Mouse (Mus musculus) yolk sac, embryonic 10.5 days (tissue): ENCODE results near the gene St7l.

Experiments
- DNase-seq: peaks from one replicate; pipeline ENCODE4 v3.0.0-alpha.2; 2017; ENCODE audit warnings: low spot score

St7l gene

DNA sequence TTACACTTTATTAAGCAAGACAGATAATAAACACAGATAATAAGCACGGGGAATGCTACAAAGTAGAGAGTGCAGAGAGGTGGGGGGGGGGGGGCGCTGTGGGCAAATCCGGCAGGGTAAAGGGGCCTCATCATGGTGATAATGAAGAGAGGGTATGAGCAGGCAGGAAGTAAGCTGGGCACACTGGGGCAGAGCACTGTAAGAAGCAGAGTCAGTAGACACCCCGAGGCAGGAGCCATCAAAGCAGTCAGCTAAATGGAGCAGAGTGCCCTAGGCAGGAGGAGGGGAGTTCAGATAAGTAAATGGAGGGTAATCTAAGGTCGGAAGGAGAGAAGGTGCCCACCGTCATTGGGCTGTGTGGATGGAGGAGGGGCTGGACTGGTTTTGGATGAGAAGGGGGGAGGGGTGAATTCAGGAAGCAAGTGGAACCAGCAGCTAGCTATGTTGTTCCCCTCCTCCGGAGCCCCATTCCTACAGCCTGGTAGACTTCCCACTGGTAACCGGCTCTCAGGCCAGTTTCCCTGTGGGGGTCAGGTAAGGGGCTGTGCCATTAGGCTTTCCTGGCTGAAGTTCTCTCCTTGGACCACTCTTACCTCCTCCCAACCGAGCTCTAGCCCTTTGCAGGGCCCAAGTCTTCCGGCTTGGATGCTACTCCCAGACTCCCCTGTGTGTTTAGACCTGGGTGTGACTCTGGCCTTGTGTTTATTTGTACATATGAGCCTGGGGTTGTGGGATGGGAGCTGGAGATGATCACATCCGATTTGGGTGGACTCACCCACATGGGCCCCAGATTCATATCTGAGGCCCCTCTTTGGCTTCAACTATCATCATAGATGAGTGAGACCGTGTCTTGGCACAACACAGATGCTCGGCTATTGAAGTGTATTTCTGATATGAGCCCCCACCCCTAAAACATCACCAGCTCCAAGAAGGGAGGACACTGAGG lies 99.8 kb downstream of the St7l start:
- no peak for DNase-seq

GRCm38 (mm10) chr3:104965070-104965855 lies 101.5 kb downstream of the St7l start:
- DNase-seq: no peak

DNA sequence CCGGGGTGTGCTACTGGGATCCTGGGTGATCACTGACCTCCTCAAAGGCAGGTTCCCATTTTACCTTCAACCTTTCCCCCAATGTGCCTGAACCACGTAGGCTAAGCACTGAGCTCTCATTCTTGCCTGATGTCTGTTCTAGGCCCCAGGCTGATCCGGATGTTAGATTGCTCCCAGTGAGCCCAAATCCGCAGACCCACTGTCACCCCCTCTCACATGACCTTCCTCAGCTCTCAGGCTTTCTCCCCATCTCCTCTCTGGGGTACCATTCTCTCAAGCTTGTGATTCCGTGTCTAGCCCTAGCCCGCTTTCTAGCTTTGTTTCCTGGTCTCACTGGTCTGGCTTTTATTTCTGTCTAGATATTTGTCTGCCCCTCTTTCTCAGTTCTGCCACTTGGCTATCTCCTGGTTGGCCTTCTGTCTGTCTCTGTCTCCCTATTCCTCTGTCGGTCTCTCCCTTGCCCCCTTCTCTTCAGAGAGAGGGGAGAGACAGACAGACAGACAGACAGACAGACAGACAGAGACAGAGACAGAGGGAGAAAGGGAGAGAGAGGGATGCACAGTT lies 102.3 kb downstream of the St7l start:
- no peak for DNase-seq

DNA sequence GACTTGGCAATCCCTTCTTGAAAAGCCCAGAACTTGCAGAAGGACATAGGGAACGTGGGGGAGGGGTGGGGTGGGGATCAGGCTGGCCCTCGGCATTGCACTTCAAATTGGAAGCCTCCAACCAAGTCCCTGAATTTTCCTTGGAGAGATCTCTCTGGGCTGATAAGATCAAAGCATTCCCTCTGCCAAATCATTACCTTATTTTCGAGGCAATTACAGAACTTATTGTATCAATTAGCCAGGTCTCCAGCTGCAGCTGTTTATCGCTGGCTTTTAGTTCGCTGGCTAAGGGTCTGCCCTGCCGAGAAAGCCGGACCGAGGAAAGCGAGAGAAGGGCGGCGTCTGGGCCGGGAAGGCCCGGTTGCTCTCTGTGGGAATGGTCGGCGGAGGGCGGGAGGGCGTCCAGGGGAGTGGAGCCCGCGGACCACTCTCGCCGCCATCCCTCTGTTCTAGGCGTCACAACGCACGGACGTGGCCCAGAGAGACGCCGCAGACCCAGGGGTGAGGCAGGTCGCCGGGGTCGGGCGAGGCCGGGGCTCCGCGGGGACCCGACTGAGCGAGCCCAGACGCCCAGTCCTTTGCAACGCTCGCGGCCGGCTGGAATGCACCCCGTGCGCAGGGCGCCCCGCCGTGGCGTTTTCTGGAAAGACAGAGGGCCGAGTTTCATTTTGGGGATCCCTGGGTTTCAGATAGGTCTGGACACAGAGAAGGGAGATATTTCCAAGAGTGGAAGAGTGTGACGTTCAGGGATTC lies 103.9 kb downstream of the St7l start:
- peak; percentile 79 for DNase-seq
